Mouse (Mus musculus) intestine, postnatal 0 days (tissue): ENCODE results near the gene Tmem210. TPM values are rescaled to one million over a fixed set of nuclear protein-coding genes. Genes with fewer than 3 reads are reported as not detected.

Source experiments
- ATAC-seq: fragments of 200-750 bp; cut with Nextera tagmentation; 2 replicates; pipeline ENCODE4 v1.8.0; 2017; ENCODE audit warnings: mild to moderate bottlenecking, moderate TSS enrichment, moderate library complexity
- H3K27ac ChIP-seq: fragments of 300-500 bp; sonication (generic); 2 replicates; pipeline ENCODE4 v1.5.1; 2014; ENCODE audit warnings: mild to moderate bottlenecking, low read depth, low read length, moderate library complexity
- H3K27me3 ChIP-seq: fragments of 300-500 bp; sonication (generic); replicated peaks from 2 replicates; pipeline ENCODE4 v1.6.1; 2014; ENCODE audit warnings: low read length, mixed read lengths; ENCODE audit not compliant: control insufficient read depth, insufficient read depth
- H3K36me3 ChIP-seq: fragments of 300-500 bp; sonication (generic); 2 replicates; pipeline ENCODE4 v1.6.1; 2014; ENCODE audit warnings: mild to moderate bottlenecking, moderate library complexity; ENCODE audit not compliant: control insufficient read depth, insufficient read depth
- H3K4me1 ChIP-seq: fragments of 300-500 bp; sonication (generic); replicated peaks from 2 replicates; pipeline ENCODE4 v1.6.1; 2014; ENCODE audit warnings: antibody characterized with exemption, low read length, mixed read lengths; ENCODE audit not compliant: control insufficient read depth, insufficient read depth
- H3K4me2 ChIP-seq: fragments of 300-500 bp; sonication (generic); replicated peaks from 2 replicates; pipeline ENCODE4 v1.6.1; 2014; ENCODE audit warnings: low read depth, mild to moderate bottlenecking, moderate library complexity
- H3K4me3 ChIP-seq: fragments of 300-500 bp; sonication (generic); 2 replicates; pipeline ENCODE4 v1.5.1; 2014; ENCODE audit warnings: low read depth, low read length
- H3K9ac ChIP-seq: fragments of 300-500 bp; sonication (generic); 2 replicates; pipeline ENCODE4 v1.6.1; 2014; ENCODE audit warnings: mild to moderate bottlenecking, low read depth, low read length
- H3K9me3 ChIP-seq: fragments of 300-500 bp; sonication (generic); 2 replicates; pipeline ENCODE4 v1.6.1; 2016; ENCODE audit warnings: mixed run types; ENCODE audit not compliant: control insufficient read depth
- CTCF ChIP-seq: sonication (generic); IDR thresholded peaks from 2 replicates; pipeline ENCODE4 v1.5.1; 2016; ENCODE audit warnings: low read depth, mild to moderate bottlenecking, control low read depth, antibody characterized with exemption, moderate library complexity
- WGBS: fragments of 180-500 bp; shearing (Covaris S2); extraction: QIAGEN DNeasy Blood & Tissue Kit; methylation state at CpG from one replicate; pipeline ENCODE4 v1.1.7; 2014; 5-methylcytosine and 5-hydroxymethylcytosine counted together
- polyA plus RNA-seq: library from polyadenylated mRNA; unstranded; fragments of >200 nt; fragmentation: Nextera tagmentation; extraction: Ambion mirVana; gene quantifications from 2 replicates; pipeline ENCODE4 v1.2.1, GENCODE M21; 2015

Gene Tmem210
- not detected in 2 replicates for polyA plus RNA-seq

DNA sequence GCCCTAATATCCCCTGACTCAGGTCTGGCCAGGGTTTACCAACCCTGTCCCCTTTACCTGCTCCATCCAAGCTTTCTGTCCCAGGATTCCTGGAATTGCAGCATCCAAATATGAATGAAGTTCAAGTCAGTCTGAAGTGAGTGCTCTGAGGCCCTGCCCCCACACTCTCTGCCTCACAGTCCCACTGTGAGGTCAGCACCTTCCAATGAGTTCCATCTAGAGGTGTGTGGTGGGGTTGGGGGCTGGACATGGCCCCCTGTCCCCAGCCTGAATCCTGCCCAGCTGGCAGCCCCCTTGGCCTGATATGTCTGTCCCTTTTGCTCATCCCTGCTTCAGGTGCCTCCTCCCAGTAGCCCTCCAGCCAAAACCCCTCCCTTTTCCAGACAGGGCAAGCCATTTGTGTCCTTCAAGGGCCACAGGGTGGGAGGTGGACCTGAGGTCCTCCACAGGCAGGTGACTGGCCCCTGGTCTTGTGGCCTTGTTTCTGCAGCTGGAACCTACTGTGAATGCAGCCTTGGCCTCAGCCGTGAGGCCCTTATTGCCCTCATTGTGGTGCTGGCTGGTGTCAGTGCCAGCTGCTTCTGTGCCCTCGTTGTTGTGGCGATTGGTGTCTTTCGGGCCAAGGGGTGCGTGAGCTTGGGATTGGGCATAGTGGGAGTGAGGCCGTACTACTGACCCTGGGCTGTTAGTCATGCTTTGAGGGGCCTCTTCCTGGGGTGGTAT, at the start of gene Tmem210:
Gene Tmem210, plus strand, starts transcription at position 219 of the 723 bp plus-strand sequence.
- peak within 1 kb of the TSS; percentile 90 for H3K27ac ChIP-seq
- H3K36me3 ChIP-seq: peaks cover 22% of the 10 kb centered on the region
- WGBS: 81% methylated on average over 6 of the region's 6 CpGs
- H3K27me3 ChIP-seq: peaks cover 40% of the 10 kb centered on the region
- no peak within 1 kb of the TSS for H3K4me3 ChIP-seq
- H3K4me1 ChIP-seq: peaks cover 19% of the 10 kb centered on the region; the same call in 1 of the 2 replicates
- no peaks in the 10 kb centered on the region for H3K9me3 ChIP-seq
- no peak for ATAC-seq
- H3K4me2 ChIP-seq: peak within 1 kb of the TSS; percentile 37; the same call in 1 of the 2 replicates
- H3K9ac ChIP-seq: no peak within 1 kb of the TSS
- TF ChIP-seq CTCF: no peak

DNA sequence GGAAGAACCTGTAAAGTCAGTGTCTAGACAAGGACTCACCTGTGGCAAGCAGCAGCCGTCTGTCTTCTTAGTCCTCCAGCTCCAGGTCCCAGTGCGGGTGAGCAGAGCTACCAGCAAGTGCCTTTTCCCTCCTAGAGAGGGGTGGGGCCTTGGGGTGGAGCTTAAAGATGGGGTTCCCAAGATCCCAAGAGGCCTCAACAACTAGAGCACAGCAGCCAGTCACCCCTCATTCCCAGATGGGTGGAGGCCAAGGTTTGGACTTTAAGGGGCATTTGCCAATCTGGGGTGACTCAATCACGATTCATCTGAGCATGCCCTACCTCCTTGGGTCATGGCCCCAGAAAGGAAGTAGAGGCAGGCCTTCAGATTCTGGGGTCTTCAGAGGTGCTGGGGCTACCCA, 48.2 kb upstream of the Tmem210 start:
- TF ChIP-seq CTCF: no peak
- H3K27me3 ChIP-seq: 0 out of 2 replicates have a peak, but pooled peaks cover 3% of the 10 kb centered on the region
- H3K9me3 ChIP-seq: no peaks in the 10 kb centered on the region
- WGBS: 60% methylated on average over 3 of the region's 3 CpGs
- H3K4me3 ChIP-seq: no peak overlapping the region
- H3K4me1 ChIP-seq: peaks cover 15% of the 10 kb centered on the region
- no peak overlapping the region for H3K9ac ChIP-seq
- H3K27ac ChIP-seq: no peak overlapping the region
- no peaks in the 10 kb centered on the region for H3K36me3 ChIP-seq
- peak overlapping the region; percentile 30 for H3K4me2 ChIP-seq
- ATAC-seq: no peak

DNA sequence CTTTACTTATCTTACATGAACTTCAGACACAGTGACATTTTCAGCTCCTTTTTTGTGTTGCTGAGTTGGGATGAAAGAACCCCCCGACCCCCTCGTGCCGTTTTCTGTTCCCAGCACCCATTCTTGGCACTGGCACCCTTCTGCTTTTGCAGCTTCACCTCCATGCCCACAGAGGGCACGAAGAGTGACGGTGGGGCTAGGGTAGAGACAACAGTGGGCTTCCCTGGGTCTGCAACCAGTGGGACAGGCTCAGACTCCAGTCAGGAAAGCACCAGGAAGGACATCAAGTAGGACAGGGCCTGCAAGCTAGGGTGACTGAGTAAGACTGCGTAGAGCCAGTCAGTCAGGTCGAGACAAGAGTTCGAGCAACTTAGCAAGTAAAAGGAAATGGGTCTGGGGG, 47.6 kb upstream of the Tmem210 start:
- Histone ChIP-seq H3K4me3 (no peak overlapping the region), H3K27me3 (0 out of 2 replicates have a peak, but pooled peaks cover 3% of the 10 kb centered on the region), H3K4me1 (peaks cover 12% of the 10 kb centered on the region), H3K36me3 (no peaks in the 10 kb centered on the region), H3K9me3 (no peaks in the 10 kb centered on the region), H3K27ac (peak overlapping the region; percentile 55), H3K4me2 (peak overlapping the region; percentile 93), H3K9ac (peak overlapping the region; percentile 13; the same call in 1 of the 2 replicates)
- WGBS: 53% methylated on average over 8 of the region's 8 CpGs
- no peak for ATAC-seq
- no peak for TF ChIP-seq CTCF

DNA sequence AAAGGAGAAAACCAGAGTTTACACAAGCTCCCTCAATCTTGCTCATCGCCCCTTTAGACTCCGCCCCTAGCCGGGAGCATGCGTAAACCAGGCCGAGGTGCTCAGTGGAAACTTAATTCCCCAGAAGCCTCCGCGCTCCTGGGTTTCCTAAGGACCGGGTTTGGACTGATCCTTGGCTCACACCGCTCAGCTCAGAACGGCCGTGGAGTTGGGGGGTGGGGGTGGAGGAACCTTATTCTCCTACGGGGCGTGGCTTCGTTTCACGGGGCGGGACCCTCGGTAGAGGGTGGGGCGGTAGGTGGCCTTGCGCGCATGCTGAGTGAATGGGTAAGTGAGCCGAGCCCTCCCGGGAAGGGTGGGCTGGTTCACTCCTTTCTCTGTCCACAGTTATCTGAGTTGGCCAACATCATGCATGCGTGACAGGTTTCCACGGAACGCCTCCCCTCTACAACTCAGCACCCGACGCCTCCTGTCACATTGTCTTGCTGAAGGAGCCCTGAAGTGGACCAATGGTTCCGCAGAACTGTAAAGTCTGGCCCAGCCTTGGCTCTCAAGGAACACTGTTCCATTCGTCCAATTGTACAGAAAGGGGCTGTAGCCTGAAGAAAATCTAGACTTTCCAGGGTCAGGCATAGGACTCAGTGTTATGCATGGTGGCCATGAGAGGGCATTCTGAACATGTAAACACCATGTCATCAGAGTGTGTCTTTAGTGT, 47.1 kb upstream of the Tmem210 start:
- peak overlapping the region; percentile 49 for H3K4me3 ChIP-seq
- peak overlapping the region; percentile 13; the same call in 1 of the 2 replicates for H3K9ac ChIP-seq
- TF ChIP-seq CTCF: no peak
- H3K4me2 ChIP-seq: peak overlapping the region; percentile 93
- peaks cover 9% of the 10 kb centered on the region for H3K4me1 ChIP-seq
- ATAC-seq: peak; percentile 61
- H3K27me3 ChIP-seq: 0 out of 2 replicates have a peak, but pooled peaks cover 3% of the 10 kb centered on the region
- H3K36me3 ChIP-seq: no peaks in the 10 kb centered on the region; the same call in 1 of the 2 replicates
- WGBS: under 1% methylated on average over 29 of the region's 29 CpGs
- H3K9me3 ChIP-seq: no peaks in the 10 kb centered on the region
- peak overlapping the region; percentile 55 for H3K27ac ChIP-seq

DNA sequence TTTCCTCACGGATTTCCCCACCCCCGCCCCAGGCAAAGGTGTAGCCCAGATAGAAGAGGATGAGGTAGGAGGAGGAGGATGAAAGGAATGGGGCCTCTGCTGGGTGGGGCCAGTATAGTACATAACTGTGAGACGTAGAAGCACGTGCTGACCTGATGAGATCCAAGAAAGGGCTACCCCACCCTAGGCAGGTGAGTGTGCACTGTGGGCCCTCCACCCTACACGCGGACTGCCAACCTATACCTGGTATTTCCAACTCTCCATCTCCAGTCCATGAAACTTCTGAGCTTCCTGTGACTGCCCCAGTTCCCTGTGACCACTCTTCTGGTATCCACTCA, 46.5 kb upstream of the Tmem210 start:
- Histone ChIP-seq H3K4me3 (peak overlapping the region; percentile 49; the same call in 1 of the 2 replicates), H3K9me3 (no peaks in the 10 kb centered on the region), H3K4me1 (peaks cover 9% of the 10 kb centered on the region; the same call in 1 of the 2 replicates), H3K4me2 (peak overlapping the region; percentile 93), H3K36me3 (no peaks in the 10 kb centered on the region; the same call in 1 of the 2 replicates), H3K27me3 (0 out of 2 replicates have a peak, but pooled peaks cover 3% of the 10 kb centered on the region), H3K27ac (peak overlapping the region; percentile 74), H3K9ac (no peak overlapping the region)
- no peak for TF ChIP-seq CTCF
- ATAC-seq: peak; percentile 67
- 10% methylated on average over 6 of the region's 6 CpGs for WGBS

DNA sequence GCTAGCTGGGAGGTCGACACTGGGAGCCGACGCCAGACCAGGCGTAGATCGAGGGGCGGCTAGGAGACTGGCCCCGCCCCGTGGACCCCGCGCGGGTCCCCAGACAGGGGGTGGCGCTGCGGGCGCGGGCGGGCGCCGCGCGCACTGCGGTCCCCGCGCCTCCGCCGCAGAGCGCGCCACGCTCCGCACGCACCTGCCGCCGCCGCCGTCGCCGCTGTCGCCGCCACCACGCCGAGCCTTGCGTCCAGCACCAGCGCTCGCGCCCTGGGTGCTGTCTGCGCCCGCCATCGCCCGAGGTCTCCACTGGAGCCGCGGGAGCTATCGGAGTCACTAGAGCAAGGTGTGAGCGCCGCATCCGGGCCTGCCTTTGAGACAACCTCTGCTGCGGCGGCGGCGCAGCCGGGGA, 45.8 kb upstream of the Tmem210 start, which contains the start of the genes Rnf208 and Cysrt1:
Gene Rnf208, plus strand, starts transcription at position 155 of the 406 bp plus-strand sequence.
Gene Cysrt1, minus strand, starts transcription at position 352 of the 406 bp plus-strand sequence.
- no peak for ATAC-seq
- no peak for TF ChIP-seq CTCF
- under 1% methylated on average over 50 of the region's 59 CpGs for WGBS
- H3K9me3 ChIP-seq: no peaks in the 10 kb centered on the region
- H3K27ac ChIP-seq: peak within 1 kb of the TSS; percentile 74
- peak within 1 kb of the TSS; percentile 93 for H3K4me2 ChIP-seq
- peak within 1 kb of the TSS; percentile 49 for H3K4me3 ChIP-seq
- peaks cover under 1% of the 10 kb centered on the region; the same call in 1 of the 2 replicates for H3K36me3 ChIP-seq
- peak within 1 kb of the TSS; percentile 75 for H3K9ac ChIP-seq
- H3K4me1 ChIP-seq: peaks cover 9% of the 10 kb centered on the region; the same call in 1 of the 2 replicates
- 0 out of 2 replicates have a peak, but pooled peaks cover 3% of the 10 kb centered on the region for H3K27me3 ChIP-seq
